Mouse (Mus musculus) urinary bladder, postnatal 36 days (tissue): ENCODE results near the gene Rpia.
"Not testable (repeated sequence)": the region's sequence is repeated elsewhere in the genome, so short reads cannot be mapped to it uniquely, and the experiment has no call there.

Experiments used
- DNase-seq, 2 experiments: peaks; one replicate each; pipeline ENCODE4 v3.0.0; 2022; ENCODE audit warnings: low spot score in 2 of 2, mixed read lengths in 1 of 2

Gene Rpia

GRCm38 (mm10) chr6:70791824-70792535 lies at the start of gene Rpia:
TSS of gene Rpia (minus strand) at chr6:70792232.
- peak; percentile 99 to 100 for DNase-seq

GRCm38 (mm10) chr6:70840281-70840680 lies 48.2 kb upstream of the Rpia start:
- no peak for DNase-seq

- DNase-seq = no peak
Measured at GRCm38 (mm10) chr6:70838532-70838931, 46.5 kb upstream of the Rpia start.

- DNase-seq = no peak
Measured at GRCm38 (mm10) chr6:70837297-70837696, 45.3 kb upstream of the Rpia start.

- no peak for DNase-seq
Measured at GRCm38 (mm10) chr6:70831179-70831839, 39.3 kb upstream of the Rpia start.

- DNase-seq = no peak
Measured at GRCm38 (mm10) chr6:70830552-70830951, 38.5 kb upstream of the Rpia start.

GRCm38 (mm10) chr6:70829451-70829850 lies 37.4 kb upstream of the Rpia start:
- DNase-seq = no peak

DNA sequence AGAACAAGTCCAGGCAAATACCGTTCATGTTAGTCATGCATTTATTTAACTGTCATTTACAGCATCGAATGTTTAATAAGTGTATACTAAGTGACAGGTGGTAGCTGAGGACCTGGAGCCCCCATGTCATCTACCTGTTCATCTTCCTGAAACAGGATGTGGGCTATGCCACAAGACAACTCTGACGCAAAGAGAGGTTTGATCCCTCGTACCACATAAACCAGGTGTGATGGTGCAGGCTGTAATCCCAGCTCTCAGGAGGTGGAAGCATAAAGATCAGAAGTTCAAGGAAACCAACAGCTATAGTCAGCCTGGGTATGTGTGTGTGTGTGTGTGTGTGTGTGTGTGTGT lies 32.9 kb upstream of the Rpia start:
- no peak for DNase-seq

- DNase-seq = peak; percentile 50 to 74
Measured at GRCm38 (mm10) chr6:70824085-70824986, 32.3 kb upstream of the Rpia start.

- DNase-seq = not testable (repeated sequence)
Measured at GRCm38 (mm10) chr6:70823277-70823676, 31.2 kb upstream of the Rpia start.

- DNase-seq = no peak
Measured at GRCm38 (mm10) chr6:70822386-70822910, 30.4 kb upstream of the Rpia start.

- no peak for DNase-seq
Measured at GRCm38 (mm10) chr6:70821566-70821965, 29.5 kb upstream of the Rpia start.

DNA sequence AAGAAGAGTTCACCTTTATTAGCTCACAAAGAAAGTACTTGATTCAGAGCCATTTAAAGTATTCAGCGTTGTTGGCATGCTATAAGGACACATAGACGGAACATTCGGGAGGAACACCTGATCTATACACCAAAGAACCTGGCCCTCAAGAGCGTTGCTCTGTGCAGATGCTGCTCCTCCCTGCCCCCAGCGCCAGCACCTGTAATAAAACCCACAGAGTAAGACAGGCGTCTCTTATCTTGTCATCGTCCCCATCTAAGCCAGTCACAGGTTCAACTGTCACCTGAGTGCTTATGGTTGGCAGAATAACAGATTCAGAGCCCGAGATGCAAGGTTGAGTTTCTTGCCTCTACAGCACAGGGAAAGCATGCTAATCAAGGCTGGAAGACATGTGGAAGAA lies 23.4 kb upstream of the Rpia start:
- no peak for DNase-seq

DNA sequence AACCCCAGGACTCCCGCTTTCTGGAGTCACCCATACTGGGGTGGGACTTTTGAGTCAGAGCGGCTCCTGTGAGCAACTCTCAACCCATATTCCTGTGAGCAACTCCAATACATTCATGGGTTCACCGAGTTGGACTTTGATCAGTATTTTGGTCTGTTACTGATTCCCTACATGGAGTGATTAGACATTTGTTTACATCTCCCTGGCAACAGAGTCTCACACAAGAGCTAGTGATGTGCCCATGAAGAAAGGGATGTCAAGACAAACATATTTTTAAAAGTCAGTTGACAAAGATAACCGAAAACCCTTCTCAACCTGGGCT lies 22.6 kb upstream of the Rpia start:
- DNase-seq = no peak

DNA sequence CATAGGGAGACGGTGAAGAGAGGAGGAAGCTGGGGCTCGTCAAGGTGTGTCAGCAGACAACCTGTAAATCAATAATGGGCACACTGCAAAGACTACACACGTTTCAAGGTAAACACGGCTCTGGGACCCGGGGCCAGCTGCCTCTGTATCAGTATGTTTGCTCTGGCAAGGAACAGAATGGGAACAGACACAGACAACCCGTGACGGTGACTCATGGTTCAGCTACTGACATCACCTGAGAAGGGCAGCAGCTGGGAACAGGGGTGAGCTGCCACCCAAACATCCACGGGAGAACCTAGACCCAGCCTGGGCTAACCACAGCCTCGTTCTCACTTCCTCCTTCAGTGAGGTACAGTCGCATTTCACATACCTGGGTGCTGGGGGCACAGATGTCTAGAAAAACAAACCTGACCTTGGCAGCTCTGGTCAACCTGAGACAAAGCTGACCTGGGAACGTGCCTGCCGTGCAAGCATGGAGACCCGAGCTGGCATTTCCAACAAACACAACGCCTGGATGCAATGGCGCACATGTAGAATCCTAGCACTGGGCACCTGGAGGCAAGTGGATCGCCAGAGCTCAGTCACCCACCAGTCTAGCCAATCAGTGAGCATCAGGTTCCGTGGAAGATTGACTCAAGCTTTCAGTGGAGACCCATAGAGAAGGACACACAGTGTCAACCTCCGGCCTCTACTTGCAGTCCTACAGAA lies 22.0 kb upstream of the Rpia start:
- peak in 1 of 2 experiments; percentile 38 for DNase-seq

DNA sequence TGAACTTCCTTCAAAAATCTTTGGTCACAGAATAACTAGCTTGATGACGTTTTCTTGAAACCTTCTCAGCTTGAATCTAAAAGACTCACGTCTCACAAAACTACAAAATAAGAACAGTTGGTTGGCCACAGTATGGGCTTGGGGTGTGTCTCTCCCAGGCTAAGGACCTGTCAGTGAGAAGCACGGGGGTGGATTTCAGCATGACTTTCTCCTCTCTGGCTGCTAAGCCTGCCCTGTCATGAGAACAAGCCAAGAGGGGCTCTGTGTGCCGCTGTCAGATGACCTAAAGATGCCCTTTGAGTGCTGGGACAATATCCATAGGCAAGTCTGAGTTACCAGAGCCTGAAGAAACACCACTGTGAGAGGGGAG lies 20.5 kb upstream of the Rpia start:
- DNase-seq = no peak

GRCm38 (mm10) chr6:70811557-70812525 lies 19.8 kb upstream of the Rpia start:
- peak; percentile 64 to 77 for DNase-seq

GRCm38 (mm10) chr6:70810524-70810923 lies 18.5 kb upstream of the Rpia start:
- no peak for DNase-seq

GRCm38 (mm10) chr6:70806514-70806912 lies 14.5 kb upstream of the Rpia start:
- DNase-seq = no peak

DNA sequence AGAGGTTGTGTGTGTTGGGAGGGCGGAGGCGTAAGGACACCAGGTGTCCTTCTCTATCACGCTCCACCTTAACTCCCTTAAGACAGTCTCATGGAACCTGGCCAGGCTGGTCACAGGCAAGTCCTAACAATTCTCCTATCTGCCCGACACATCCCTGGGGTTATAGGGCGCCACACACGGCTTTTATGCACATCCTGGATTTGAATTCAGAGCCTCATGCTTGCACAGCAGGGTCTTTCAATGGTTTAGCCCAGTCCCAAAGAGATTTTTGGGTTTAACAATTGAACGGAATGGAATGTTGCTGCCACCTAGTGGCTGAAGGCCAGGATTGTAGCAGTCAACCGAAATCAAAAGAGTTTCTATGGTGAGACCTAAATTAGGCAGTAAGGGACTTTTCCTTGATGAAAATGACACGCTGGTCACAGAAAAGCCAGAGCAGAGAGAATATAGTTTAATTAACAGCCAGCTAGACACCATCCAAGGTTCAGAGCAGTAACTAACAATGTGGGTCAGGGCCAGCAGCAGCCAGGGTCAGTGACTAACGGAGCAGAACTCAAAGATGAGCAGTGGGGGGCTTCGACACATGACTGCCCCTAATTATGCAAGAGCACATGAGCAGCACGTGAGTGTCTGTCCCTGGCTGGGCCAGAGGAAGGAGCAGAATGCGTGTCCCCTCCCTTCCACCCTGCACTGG lies 13.9 kb upstream of the Rpia start:
- DNase-seq = peak in 1 of 2 experiments; percentile 44
